Mouse (Mus musculus) cortical plate, adult 2 months (tissue): ENCODE measurements around the gene Col23a1. TPM values are rescaled to one million over a fixed set of nuclear protein-coding genes. Genes with fewer than 3 reads are reported as not detected.

Experiments
- H3K27ac ChIP-seq: fragments of 200-500 bp; 2 replicates; pipeline ENCODE4 v1.5.1; 2012; ENCODE audit warnings: low read length, control low read depth, inconsistent platforms; ENCODE audit not compliant: insufficient read depth
- H3K4me1 ChIP-seq: fragments of 200-500 bp; 2 replicates; pipeline ENCODE4 v1.6.1; 2011; ENCODE audit warnings: low read length; ENCODE audit not compliant: control insufficient read depth, insufficient read depth
- H3K4me3 ChIP-seq: fragments of 200-500 bp; 2 replicates; pipeline ENCODE4 v1.5.1; 2011; ENCODE audit warnings: mild to moderate bottlenecking, low read length, control low read depth; ENCODE audit not compliant: insufficient read depth
- CTCF ChIP-seq: fragments of 200-500 bp; IDR thresholded peaks from 2 replicates; pipeline ENCODE4 v1.5.1; 2011; ENCODE audit warnings: mild to moderate bottlenecking, control low read depth, low read length; ENCODE audit not compliant: insufficient read depth; ENCODE audit errors: extremely low read depth
- POLR2A ChIP-seq: fragments of 200-500 bp; IDR thresholded peaks from 2 replicates; pipeline ENCODE4 v1.6.1; 2011; ENCODE audit warnings: mild to moderate bottlenecking, low read length, control low read depth; ENCODE audit not compliant: insufficient read depth; ENCODE audit errors: extremely low read depth
- polyA plus RNA-seq: library from polyadenylated mRNA; depleted of rRNA; stranded (reverse); fragments of >200 nt; gene quantifications from 2 replicates; pipeline ENCODE4 v1.2.3, GENCODE M21; 2012

Col23a1 gene
- polyA plus RNA-seq, 1 experiment, result 7.3 TPM

DNA sequence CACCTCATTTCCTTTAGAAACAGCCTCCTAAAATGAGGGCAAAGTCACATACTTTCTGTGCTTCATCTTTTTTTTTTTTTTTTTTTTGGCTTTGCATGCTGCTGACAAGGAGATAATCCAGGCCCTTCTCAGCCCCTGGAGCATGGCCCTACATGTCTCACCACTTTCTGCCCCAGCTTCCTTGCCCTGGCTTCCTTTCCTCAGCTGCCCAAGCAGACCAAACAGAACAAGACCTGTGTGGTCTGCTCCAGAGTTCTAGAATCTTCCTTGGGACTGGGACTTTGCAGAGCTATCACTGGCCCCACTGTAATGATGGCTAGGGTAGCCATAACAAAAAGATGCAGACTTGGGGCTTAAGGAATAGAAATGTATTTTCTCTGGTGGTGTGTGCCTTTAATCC is 300.3 kb downstream of the Col23a1 start:
- peaks cover 2% of the 10 kb centered on the region; the same call in 1 of the 2 replicates for H3K4me1 ChIP-seq
- no peak for TF ChIP-seq POLR2A
- TF ChIP-seq CTCF, result no peak
- H3K27ac ChIP-seq, result no peak overlapping the region
- H3K4me3 ChIP-seq, result no peak overlapping the region

DNA sequence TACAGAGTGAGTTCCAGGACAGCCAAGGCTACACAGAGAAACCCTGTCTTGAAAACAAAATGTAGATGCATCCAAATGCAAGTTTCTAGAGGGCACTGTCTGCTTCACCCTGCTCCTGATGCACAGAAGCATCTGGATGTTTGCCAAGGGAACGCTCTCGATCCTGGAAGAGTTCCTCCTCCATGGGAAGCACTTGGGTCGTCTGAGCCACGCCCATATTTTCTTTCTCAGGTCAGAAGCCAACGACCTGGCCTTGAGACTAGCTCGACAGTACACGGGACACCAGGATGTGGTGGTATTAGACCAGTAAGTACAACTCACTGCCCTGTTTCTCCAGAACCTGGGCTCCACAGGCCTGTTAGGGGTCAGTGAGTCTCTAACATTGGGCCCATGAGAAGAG is 301.4 kb downstream of the Col23a1 start:
- Histone ChIP-seq H3K4me1 (no peaks in the 10 kb centered on the region; the same call in 1 of the 2 replicates), H3K27ac (no peak overlapping the region), H3K4me3 (no peak overlapping the region)
- TF ChIP-seq POLR2A (no peak), CTCF (no peak)

- Histone ChIP-seq H3K4me1 (no peaks in the 10 kb centered on the region; the same call in 1 of the 2 replicates), H3K27ac (no peak overlapping the region), H3K4me3 (no peak overlapping the region)
- no peak for TF ChIP-seq CTCF
- TF ChIP-seq POLR2A, result no peak
Observed at GRCm38 (mm10) chr11:51591915-51592314, 302.2 kb downstream of the Col23a1 start.

DNA sequence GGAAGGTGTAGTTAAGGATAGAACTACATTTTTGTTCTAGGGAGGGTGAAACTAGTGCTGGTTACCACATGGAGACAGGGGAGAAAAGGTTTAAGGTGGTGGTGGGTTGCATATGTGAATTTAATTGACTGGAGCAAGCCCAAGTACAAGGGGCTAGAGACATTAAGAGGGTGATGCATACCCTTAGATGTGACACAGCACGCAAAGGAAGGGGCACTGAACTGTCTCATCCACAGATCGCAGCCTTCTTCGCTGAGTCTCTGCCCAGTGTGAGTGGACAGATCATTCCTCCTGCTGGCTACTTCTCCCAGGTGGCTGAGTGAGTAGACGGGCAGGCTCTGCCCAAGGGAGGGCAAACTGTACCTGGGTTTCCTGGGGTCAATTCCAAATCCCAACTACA is 303.6 kb downstream of the Col23a1 start:
- H3K4me3 ChIP-seq, result no peak overlapping the region
- H3K27ac ChIP-seq, result no peak overlapping the region
- no peak for TF ChIP-seq CTCF
- no peak for TF ChIP-seq POLR2A
- no peaks in the 10 kb centered on the region; the same call in 1 of the 2 replicates for H3K4me1 ChIP-seq

GRCm38 (mm10) chr11:51593849-51594248 is 304.1 kb downstream of the Col23a1 start:
- no peaks in the 10 kb centered on the region; the same call in 1 of the 2 replicates for H3K4me1 ChIP-seq
- no peak for TF ChIP-seq CTCF
- no peak for TF ChIP-seq POLR2A
- H3K27ac ChIP-seq, result no peak overlapping the region
- H3K4me3 ChIP-seq, result no peak overlapping the region

DNA sequence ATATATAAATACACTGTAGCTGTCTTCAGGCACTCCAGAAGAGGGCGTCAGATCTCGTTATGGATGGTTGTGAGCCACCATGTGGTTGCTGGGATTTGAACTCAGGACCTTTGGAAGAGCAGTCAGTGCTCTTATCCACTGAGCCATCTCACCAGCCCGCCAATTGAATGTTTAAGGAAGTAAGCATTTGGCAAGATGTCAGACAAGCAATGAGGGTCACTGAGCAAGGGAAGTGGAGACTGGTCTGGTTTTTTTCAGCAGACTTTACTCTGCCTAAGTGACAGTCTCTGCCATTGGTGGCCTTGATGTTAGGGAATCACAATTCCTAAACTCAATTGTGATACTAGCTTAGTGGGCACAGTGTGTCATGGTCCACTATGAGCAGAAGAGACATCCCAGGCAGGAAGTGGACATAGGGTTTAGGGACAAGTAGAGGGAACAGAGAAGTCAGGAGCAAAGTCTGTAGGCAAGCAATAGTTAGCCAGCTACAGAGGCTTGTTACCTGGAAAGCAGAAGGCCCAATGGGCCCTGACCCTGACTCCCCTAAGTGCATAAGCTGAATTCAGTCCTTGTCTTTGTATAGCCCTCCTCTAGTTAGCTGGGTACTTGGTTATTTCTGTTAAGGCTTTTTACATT is 305.1 kb downstream of the Col23a1 start:
- TF ChIP-seq CTCF (no peak), POLR2A (no peak)
- Histone ChIP-seq H3K4me3 (no peak overlapping the region), H3K27ac (no peak overlapping the region), H3K4me1 (no peaks in the 10 kb centered on the region; the same call in 1 of the 2 replicates)

GRCm38 (mm10) chr11:51595459-51596083 is 305.9 kb downstream of the Col23a1 start:
- H3K27ac ChIP-seq, result no peak overlapping the region
- TF ChIP-seq POLR2A (no peak), CTCF (no peak)
- no peaks in the 10 kb centered on the region; the same call in 1 of the 2 replicates for H3K4me1 ChIP-seq

DNA sequence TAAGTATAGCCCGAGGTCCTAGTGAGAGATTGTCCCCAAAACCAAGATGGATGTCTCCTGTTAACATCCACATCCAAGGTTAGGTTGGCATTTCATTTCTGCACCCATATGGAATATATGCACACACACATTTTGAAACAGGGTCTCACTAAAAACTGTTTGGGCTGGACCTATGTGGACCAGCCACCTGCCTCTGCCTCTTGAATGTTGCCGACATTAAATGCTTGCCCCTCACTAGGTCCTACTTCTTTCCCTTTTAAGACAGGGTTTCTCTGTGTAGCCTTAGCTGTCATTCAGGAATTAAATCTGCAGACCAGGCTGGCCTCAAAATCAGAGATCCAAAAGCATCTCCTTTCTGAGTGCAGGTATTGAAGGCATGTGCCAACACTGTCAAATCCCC is 307.8 kb downstream of the Col23a1 start:
- TF ChIP-seq POLR2A (no peak), CTCF (no peak)
- Histone ChIP-seq H3K4me1 (no peaks in the 10 kb centered on the region; the same call in none of the 2 replicates), H3K4me3 (no peak overlapping the region), H3K27ac (no peak overlapping the region)

More at GRCm38 (mm10) chr11:51595459-51596083, 305.9 kb downstream of the Col23a1 start:
- H3K4me3 ChIP-seq, result no peak overlapping the region

DNA sequence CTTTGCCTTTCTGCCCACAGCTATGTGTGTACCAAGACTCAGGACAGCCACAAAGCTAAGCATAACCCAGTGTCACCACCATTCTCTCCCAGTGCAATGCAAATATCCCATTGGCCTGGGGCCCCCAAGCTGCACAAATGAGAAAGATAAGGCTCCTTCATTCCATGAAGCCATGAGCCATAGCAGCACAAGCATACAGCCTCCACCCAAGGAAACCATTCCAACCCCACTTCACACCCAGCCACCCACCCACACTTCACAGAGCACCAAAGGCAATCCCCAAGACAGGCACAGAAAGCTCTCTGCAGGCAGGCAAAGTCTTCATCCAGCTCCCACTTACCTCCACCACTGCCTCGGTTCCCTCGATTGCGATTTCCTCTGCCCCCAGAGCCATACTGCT is 312.5 kb downstream of the Col23a1 start:
- Histone ChIP-seq H3K4me3 (no peak overlapping the region), H3K4me1 (peaks cover 2% of the 10 kb centered on the region), H3K27ac (no peak overlapping the region)
- TF ChIP-seq CTCF, result no peak
- no peak for TF ChIP-seq POLR2A
